Comparison of ENCODE assay signal across 11 mouse cellular contexts in the genomic region with DNA sequence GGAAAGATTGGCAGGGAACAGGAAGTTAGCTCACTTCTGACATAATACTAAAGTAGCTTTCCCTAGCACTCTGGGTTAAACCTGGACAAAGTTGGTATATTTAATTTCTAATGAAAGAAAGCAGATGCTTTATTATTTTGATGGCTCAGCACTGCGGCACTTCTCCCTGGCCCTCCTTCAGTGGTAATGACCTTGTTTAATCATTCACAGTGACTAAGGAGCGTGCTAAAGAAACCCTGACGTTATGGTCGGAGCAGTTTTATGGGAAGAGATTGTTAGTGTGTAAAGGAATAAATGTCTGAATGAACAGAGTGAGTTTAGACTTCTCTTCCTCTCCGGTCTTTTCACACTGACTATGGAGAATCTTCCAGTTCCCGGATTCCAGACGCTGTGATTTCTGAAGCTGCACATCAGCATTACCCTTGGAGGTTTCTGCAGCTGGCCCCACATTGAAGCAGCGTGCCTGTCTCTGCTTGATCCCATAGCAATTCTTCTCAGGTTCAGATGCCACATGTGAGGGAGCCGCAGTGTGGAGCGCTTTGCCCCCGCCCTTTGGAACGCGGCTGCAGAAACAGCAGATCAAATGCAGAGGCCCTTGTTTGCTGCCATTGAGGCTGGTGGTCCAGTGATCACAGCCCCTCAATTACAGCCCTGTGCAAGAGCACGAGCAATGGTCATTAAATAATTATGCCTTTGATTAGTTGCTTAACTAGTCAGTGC.
DNase-seq lines count a peak whose midpoint lies in the region; ATAC-seq lines count a peak whose summit lies in the region.
"Had no signal": no experiment of that assay in that cellular context is flagged by ENCODE, and none has a peak within 500 bp of the region (broad histone marks: within the 10 kb centered on the region; RNA-seq: fewer than 3 reads in every experiment).

No protein-coding gene starts in this region.

- DNase-seq in midbrain, embryonic 10.5 days (ENCODE audit: low spot score) = peak; percentile 28
- DNase-seq in midbrain, embryonic 11.5 days (ENCODE audit: low spot score, missing footprints) = no peak
- DNase-seq in limb, embryonic 11.5 days (ENCODE audit: low spot score) = peak; percentile 75
- DNase-seq in yolk sac, embryonic 10.5 days (ENCODE audit: low spot score) = peak; percentile 20
- no peak for DNase-seq in layer of hippocampus, postnatal 14 days (ENCODE audit: low spot score in 2 of 2)
- no peak for DNase-seq in T-cell, adult 2 months (ENCODE audit: low spot score)
- DNase-seq in thymus, postnatal 36 days = no peak
- DNase-seq: heart, adult 2 months; liver, postnatal 0 days had no signal

- H3K4me1 ChIP-seq in midbrain, embryonic 10.5 days = peaks cover 24% of the 10 kb centered on the region
- no peaks in the 10 kb centered on the region for H3K4me1 ChIP-seq in midbrain, embryonic 11.5 days (ENCODE audit: control insufficient read depth, insufficient read depth, low read length)
- H3K4me1 ChIP-seq in intestine, embryonic 16.5 days (ENCODE audit: control insufficient read depth, insufficient read depth, low read length) = peaks cover 6% of the 10 kb centered on the region
- peaks cover 8% of the 10 kb centered on the region for H3K4me1 ChIP-seq in limb, embryonic 11.5 days (ENCODE audit: control insufficient read depth, insufficient read depth, low read length)

- no peak overlapping the region for H3K9ac ChIP-seq in midbrain, embryonic 11.5 days (ENCODE audit: low read length)
- H3K9ac ChIP-seq in intestine, embryonic 16.5 days (ENCODE audit: low read depth, low read length) = peak overlapping the region; percentile 4; the same call in 1 of the 2 replicates
- H3K9ac ChIP-seq in limb, embryonic 11.5 days (ENCODE audit: low read length) = no peak overlapping the region
- H3K9ac ChIP-seq: liver, postnatal 0 days had no signal

- no peak overlapping the region for H3K4me3 ChIP-seq in midbrain, embryonic 10.5 days
- H3K4me3 ChIP-seq in midbrain, embryonic 11.5 days (ENCODE audit: low read depth, low read length) = no peak overlapping the region
- H3K4me3 ChIP-seq in intestine, embryonic 16.5 days (ENCODE audit: low read length) = 0 out of 2 replicates have a peak overlapping the region, but pooled peaks have one; percentile 8
- H3K4me3 ChIP-seq in limb, embryonic 11.5 days (ENCODE audit: low read depth, low read length) = no peak overlapping the region
- H3K4me3 ChIP-seq: erythroblast, embryonic 14.5 days; heart, adult 2 months had no signal

- H3K27ac ChIP-seq in midbrain, embryonic 10.5 days (replicated peaks) = no peak overlapping the region
- no peak overlapping the region for H3K27ac ChIP-seq in midbrain, embryonic 11.5 days (ENCODE audit: low read depth, low read length)
- H3K27ac ChIP-seq in intestine, embryonic 16.5 days (ENCODE audit: low read length) = peak overlapping the region; percentile 79
- no peak overlapping the region for H3K27ac ChIP-seq in limb, embryonic 11.5 days (replicated peaks; ENCODE audit: low read depth, low read length)
- H3K27ac ChIP-seq: heart, adult 2 months had no signal

- H3K27me3 ChIP-seq in midbrain, embryonic 10.5 days (ENCODE audit: low read depth, poor library complexity, severe bottlenecking) = no peaks in the 10 kb centered on the region
- H3K27me3 ChIP-seq in midbrain, embryonic 11.5 days (ENCODE audit: control insufficient read depth, insufficient read depth, low read length) = no peaks in the 10 kb centered on the region
- no peaks in the 10 kb centered on the region for H3K27me3 ChIP-seq in intestine, embryonic 16.5 days (replicated peaks; ENCODE audit: control insufficient read depth, insufficient read depth, low read length)
- no peaks in the 10 kb centered on the region for H3K27me3 ChIP-seq in limb, embryonic 11.5 days (ENCODE audit: control insufficient read depth, insufficient read depth, low read length)

- no peak overlapping the region for H3K4me2 ChIP-seq in midbrain, embryonic 11.5 days
- peak overlapping the region; percentile 34 for H3K4me2 ChIP-seq in intestine, embryonic 16.5 days (ENCODE audit: low read depth, low read length)
- H3K4me2 ChIP-seq in limb, embryonic 11.5 days (ENCODE audit: low read depth, severe bottlenecking) = no peak overlapping the region

- WGBS in midbrain, embryonic 10.5 days = 67% methylated on average over 14 of the region's 14 CpGs
- 70% methylated on average over 14 of the region's 14 CpGs for WGBS in midbrain, embryonic 11.5 days
- 26% methylated on average over 14 of the region's 14 CpGs for WGBS in intestine, embryonic 16.5 days
- WGBS in limb, embryonic 11.5 days = 14% methylated on average over 14 of the region's 14 CpGs

- ATAC-seq in midbrain, embryonic 11.5 days (ENCODE audit: low FRiP score) = no peak
- peak; percentile 82 for ATAC-seq in intestine, embryonic 16.5 days
- ATAC-seq in limb, embryonic 11.5 days (ENCODE audit: insufficient number of reproducible peaks, low FRiP score, low TSS enrichment, low read depth) = no peak
- ATAC-seq: liver, postnatal 0 days had no signal

- no peaks in the 10 kb centered on the region for H3K9me3 ChIP-seq in midbrain, embryonic 10.5 days (replicated peaks)
- H3K9me3 ChIP-seq in midbrain, embryonic 11.5 days (ENCODE audit: control insufficient read depth, low read length) = no peaks in the 10 kb centered on the region
- H3K9me3 ChIP-seq in intestine, embryonic 16.5 days (ENCODE audit: control insufficient read depth, low read length) = no peaks in the 10 kb centered on the region
- no peaks in the 10 kb centered on the region; the same call in 1 of the 2 replicates for H3K9me3 ChIP-seq in limb, embryonic 11.5 days (ENCODE audit: control insufficient read depth, low read length)

- H3K36me3 ChIP-seq in midbrain, embryonic 10.5 days = 0 out of 2 replicates have a peak, but pooled peaks cover 3% of the 10 kb centered on the region
- no peaks in the 10 kb centered on the region for H3K36me3 ChIP-seq in midbrain, embryonic 11.5 days (ENCODE audit: control insufficient read depth, insufficient read depth, low read length)
- H3K36me3 ChIP-seq in intestine, embryonic 16.5 days (ENCODE audit: control insufficient read depth, insufficient read depth, low read length) = no peaks in the 10 kb centered on the region
- no peaks in the 10 kb centered on the region for H3K36me3 ChIP-seq in limb, embryonic 11.5 days (ENCODE audit: control insufficient read depth, insufficient read depth, low read length)

Comparison
In these comparisons a context has a peak if more than half of its experiments do, and no peak if none do; other contexts are left out.
1. DNase-seq: peak in midbrain, embryonic 10.5 days (single experiment), limb, embryonic 11.5 days (single experiment) and yolk sac, embryonic 10.5 days (single experiment); none in midbrain, embryonic 11.5 days (single experiment), layer of hippocampus, postnatal 14 days (0 of 2), T-cell, adult 2 months (single experiment) and thymus, postnatal 36 days (0 of 2).